Mouse (Mus musculus): Measurements from ENCODE around the gene Smpd2.

DNA sequence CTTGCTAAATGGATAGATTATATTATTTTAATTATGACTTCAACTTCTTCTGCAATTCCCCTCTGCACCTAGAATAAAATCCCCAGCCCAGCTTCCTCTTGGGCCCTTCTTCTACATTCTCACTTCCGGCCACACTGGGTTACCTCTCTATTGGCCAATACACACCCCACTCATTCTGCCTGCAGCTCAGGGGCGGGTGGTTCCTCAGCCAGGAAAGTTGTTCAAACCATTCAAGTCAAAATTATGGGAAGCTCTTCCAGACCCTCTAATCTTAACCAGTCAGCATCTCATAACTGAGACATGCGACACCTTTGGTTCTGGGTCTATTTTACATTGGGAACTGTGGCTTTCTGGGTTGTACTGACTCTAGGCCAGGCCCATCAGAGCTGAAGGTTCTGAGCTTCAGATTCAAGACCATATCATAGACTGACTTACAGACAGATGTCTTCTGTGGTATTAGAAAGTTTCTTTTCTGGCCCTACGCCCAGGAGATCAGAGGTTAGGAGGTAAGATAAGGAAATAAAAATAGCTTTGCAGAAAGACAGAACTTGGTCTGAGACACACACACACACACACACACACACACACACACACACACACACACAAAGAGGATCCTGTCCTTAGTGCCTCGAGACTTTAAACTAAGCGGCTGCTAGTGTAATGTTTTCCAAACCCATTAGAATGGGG lies 16.2 kb downstream of the Smpd2 start:
- TF ChIP-seq ZNF384 (IDR thresholded peaks at IDR 0.05; ENCODE audit: low read depth, low read length) (no peak; the same call in 1 of the 2 replicates), HCFC1 (IDR thresholded peaks at IDR 0.05; ENCODE audit: low read depth, low read length) (peak; percentile 54; the same call in 1 of the 2 replicates), EP300 (IDR thresholded peaks at IDR 0.05; ENCODE audit: low read depth in 1 of 2, low read length in 2 of 2) (peak; percentile 90 to 95), POLR2AphosphoS5 (IDR thresholded peaks at IDR 0.05; ENCODE audit: borderline replicate concordance, low read depth, low read length) (no peak)
